Mouse (Mus musculus) skeletal muscle tissue, adult 2 months (tissue): Measurements from ENCODE around the gene Btbd35f26.
"Not testable (repeated sequence)": the region's sequence is repeated elsewhere in the genome, so short reads cannot be mapped to it uniquely, and the experiment has no call there.

Experiments used
- DNase-seq: peaks from one replicate; pipeline ENCODE4 v3.0.0-alpha.2; 2012; ENCODE audit warnings: low read depth, low spot score

Gene Btbd35f26

GRCm38 (mm10) chrX:31336154-31336553 is at the start of gene Btbd35f26:
Btbd35f26 (plus strand) TSS chrX:31336454.
- DNase-seq = not testable (repeated sequence)

GRCm38 (mm10) chrX:31341924-31342323 is 5.7 kb downstream of the Btbd35f26 start:
- not testable (repeated sequence) for DNase-seq

DNA sequence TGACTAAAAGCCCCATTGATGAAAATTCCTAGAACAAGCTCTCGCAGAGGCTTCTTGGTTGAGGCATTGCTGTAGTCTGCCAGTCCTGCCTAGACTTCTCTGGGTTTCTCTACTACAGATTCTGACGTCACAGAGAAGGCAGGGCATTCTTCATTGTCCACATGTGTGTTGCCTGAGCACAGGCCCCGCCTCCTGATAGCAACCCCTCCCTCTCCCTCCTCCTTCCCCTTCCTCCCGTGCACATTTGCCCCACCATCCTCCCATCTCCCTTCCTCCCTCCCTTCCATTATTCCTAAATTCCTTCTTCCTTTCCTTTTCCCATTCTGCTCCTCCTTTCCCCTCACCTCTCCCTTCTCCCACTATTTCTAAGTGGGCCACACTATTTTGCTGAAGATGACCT is 47.6 kb downstream of the Btbd35f26 start, which contains the start of gene Btbd35f19:
TSS of gene Btbd35f19 (minus strand) at position 101 of the 400 bp plus-strand sequence.
- not testable (repeated sequence) for DNase-seq
